Mouse (Mus musculus): ENCODE data around the gene Liph.

- TF ChIP-seq CTCF (IDR thresholded peaks at IDR 0.05; ENCODE audit: low read depth) (no peak), EP300 (IDR thresholded peaks at IDR 0.05; ENCODE audit: low read depth) (no peak)
These were observed 9.3 kb downstream of the Liph start for GRCm38 (mm10) chr16:21986191-21986590.

All from liver, postnatal 0 days (tissue).